Mouse (Mus musculus): ENCODE data around the gene Lmx1a. TPM values are rescaled to one million over a fixed set of nuclear protein-coding genes. Genes with fewer than 3 reads are reported as not detected.
A peak's percentile ranks its signal among the peaks of the same experiment; 100 is the strongest.

Lmx1a gene
- polyA plus RNA-seq, 1 experiment from 2014 or later: 15.0 TPM

- Histone ChIP-seq H3K36me3 (no peaks in the 10 kb centered on the region), H3K27me3 (ENCODE audit: low read depth, poor library complexity, severe bottlenecking) (0 out of 2 replicates have a peak, but pooled peaks cover under 1% of the 10 kb centered on the region), H3K27ac (replicated peaks) (no peak overlapping the region), H3K4me3 (no peak overlapping the region), H3K9me3 (replicated peaks) (no peaks in the 10 kb centered on the region), H3K4me1 (peaks cover 6% of the 10 kb centered on the region; the same call in 1 of the 2 replicates)
- no peak for DNase-seq (ENCODE audit: low spot score)
- 73% methylated on average over 4 of the region's 4 CpGs for WGBS
These were observed 188.9 kb downstream of the Lmx1a start for GRCm38 (mm10) chr1:167877931-167878330.

- 80% methylated on average over 11 of the region's 11 CpGs for WGBS
- Histone ChIP-seq H3K27me3 (ENCODE audit: low read depth, poor library complexity, severe bottlenecking) (no peaks in the 10 kb centered on the region), H3K9me3 (replicated peaks) (no peaks in the 10 kb centered on the region), H3K36me3 (no peaks in the 10 kb centered on the region), H3K4me1 (peaks cover 6% of the 10 kb centered on the region; the same call in 1 of the 2 replicates), H3K4me3 (no peak overlapping the region), H3K27ac (replicated peaks) (no peak overlapping the region)
- DNase-seq (ENCODE audit: low spot score): no peak
These were observed 189.3 kb downstream of the Lmx1a start for GRCm38 (mm10) chr1:167878354-167878753.

- H3K36me3 ChIP-seq: no peaks in the 10 kb centered on the region
- peaks cover 8% of the 10 kb centered on the region; the same call in 1 of the 2 replicates for H3K4me1 ChIP-seq
- no peak overlapping the region for H3K27ac ChIP-seq (replicated peaks)
- DNase-seq (ENCODE audit: low spot score): no peak
- no peak overlapping the region for H3K4me3 ChIP-seq
- 92% methylated on average over 5 of the region's 5 CpGs for WGBS
- no peaks in the 10 kb centered on the region for H3K9me3 ChIP-seq (replicated peaks)
- H3K27me3 ChIP-seq (ENCODE audit: low read depth, poor library complexity, severe bottlenecking): peaks cover 18% of the 10 kb centered on the region
These were observed 196.7 kb downstream of the Lmx1a start for GRCm38 (mm10) chr1:167885776-167886175.

GRCm38 (mm10) chr1:167888120-167888519 is 199.1 kb downstream of the Lmx1a start:
- Histone ChIP-seq H3K27me3 (ENCODE audit: low read depth, poor library complexity, severe bottlenecking) (peaks cover 18% of the 10 kb centered on the region), H3K9me3 (replicated peaks) (no peaks in the 10 kb centered on the region), H3K36me3 (no peaks in the 10 kb centered on the region), H3K4me1 (peaks cover 8% of the 10 kb centered on the region; the same call in 1 of the 2 replicates), H3K4me3 (peak overlapping the region; percentile 38), H3K27ac (replicated peaks) (no peak overlapping the region)
- DNase-seq (ENCODE audit: low spot score): no peak
- WGBS: 73% methylated on average over 5 of the region's 5 CpGs

- DNase-seq (ENCODE audit: low spot score): peak; percentile 48
- Histone ChIP-seq H3K4me3 (peak overlapping the region; percentile 38), H3K36me3 (no peaks in the 10 kb centered on the region), H3K4me1 (peaks cover 8% of the 10 kb centered on the region; the same call in 1 of the 2 replicates), H3K27me3 (ENCODE audit: low read depth, poor library complexity, severe bottlenecking) (peaks cover 18% of the 10 kb centered on the region), H3K9me3 (replicated peaks) (no peaks in the 10 kb centered on the region), H3K27ac (replicated peaks) (peak overlapping the region; percentile 39; the same call in 1 of the 2 replicates)
- 21% methylated on average over 9 of the region's 9 CpGs for WGBS
These were observed 199.8 kb downstream of the Lmx1a start for GRCm38 (mm10) chr1:167888816-167889215.

- H3K4me3 ChIP-seq: no peak overlapping the region
- H3K27me3 ChIP-seq (ENCODE audit: low read depth, poor library complexity, severe bottlenecking): peaks cover 4% of the 10 kb centered on the region; the same call in 1 of the 2 replicates
- H3K9me3 ChIP-seq (replicated peaks): no peaks in the 10 kb centered on the region
- WGBS: 38% methylated on average over 7 of the region's 7 CpGs
- no peaks in the 10 kb centered on the region for H3K4me1 ChIP-seq
- H3K27ac ChIP-seq (replicated peaks): no peak overlapping the region
- no peaks in the 10 kb centered on the region for H3K36me3 ChIP-seq
- peak; percentile 56 for DNase-seq (ENCODE audit: low spot score)
These were observed 207.2 kb downstream of the Lmx1a start for GRCm38 (mm10) chr1:167896234-167896633.

Other genes with a start within 250 kb of the Lmx1a start
- not detected in 2 replicates for gene Lrrc52, start 222.5 kb upstream of the Lmx1a start, polyA plus RNA-seq (2016; fragmentation: Nextera tagmentation; extraction: Ambion mirVana)
- 2.2 and 3.2 TPM in 2 replicates for gene Rxrg, start 90.9 kb upstream of the Lmx1a start, polyA plus RNA-seq (2016; fragmentation: Nextera tagmentation; extraction: Ambion mirVana)

All from midbrain, embryonic 10.5 days (tissue).